Mouse (Mus musculus): ENCODE results near the gene Tbx10. TPM values are rescaled to one million over a fixed set of nuclear protein-coding genes. Genes with fewer than 3 reads are reported as not detected.

Tbx10 gene
- polyA plus RNA-seq, 1 experiment = 0.31 TPM

DNA sequence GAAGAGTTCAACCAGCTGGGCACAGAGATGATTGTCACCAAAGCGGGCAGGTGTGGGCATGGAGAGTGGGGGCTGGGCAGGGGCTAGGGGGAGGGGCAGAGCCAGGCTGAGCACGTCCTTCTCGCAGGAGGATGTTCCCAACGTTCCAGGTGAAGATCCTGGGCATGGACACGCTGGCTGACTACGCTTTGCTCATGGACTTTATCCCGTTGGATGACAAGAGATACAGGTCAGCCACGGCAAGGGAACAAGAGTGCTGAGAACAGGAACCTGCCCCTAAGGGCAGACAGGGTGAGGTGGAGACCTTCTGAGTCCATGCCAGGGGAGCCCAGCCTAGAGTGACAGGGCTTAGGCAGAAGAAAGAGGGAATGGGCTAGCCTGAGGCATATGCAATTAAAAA is 4.2 kb downstream of the Tbx10 start:
- no peaks in the 10 kb centered on the region for H3K36me3 ChIP-seq (ENCODE audit: control insufficient read depth, insufficient read depth, low read length)
- no peak for TF ChIP-seq CTCF (conservative IDR thresholded peaks at IDR 0.05; ENCODE audit: insufficient read depth, insufficient read length, low read depth, low read length)
- no peak for TF ChIP-seq POLR2A (IDR thresholded peaks at IDR 0.05; ENCODE audit: low read depth, low read length)
- no peaks in the 10 kb centered on the region for H3K27me3 ChIP-seq (replicated peaks; ENCODE audit: control insufficient read depth, insufficient read depth, low read length)
- H3K4me3 ChIP-seq (ENCODE audit: insufficient read depth, low read depth, low read length) = no peak overlapping the region
- WGBS = 51% methylated on average over 8 of the region's 8 CpGs
- peaks cover 26% of the 10 kb centered on the region for H3K4me1 ChIP-seq (ENCODE audit: control insufficient read depth, insufficient read depth, low read length)
- H3K27ac ChIP-seq (ENCODE audit: insufficient read depth, low read depth, low read length) = peak overlapping the region; percentile 29; the same call in 1 of the 2 replicates
- DNase-seq = peak; percentile 84

DNA sequence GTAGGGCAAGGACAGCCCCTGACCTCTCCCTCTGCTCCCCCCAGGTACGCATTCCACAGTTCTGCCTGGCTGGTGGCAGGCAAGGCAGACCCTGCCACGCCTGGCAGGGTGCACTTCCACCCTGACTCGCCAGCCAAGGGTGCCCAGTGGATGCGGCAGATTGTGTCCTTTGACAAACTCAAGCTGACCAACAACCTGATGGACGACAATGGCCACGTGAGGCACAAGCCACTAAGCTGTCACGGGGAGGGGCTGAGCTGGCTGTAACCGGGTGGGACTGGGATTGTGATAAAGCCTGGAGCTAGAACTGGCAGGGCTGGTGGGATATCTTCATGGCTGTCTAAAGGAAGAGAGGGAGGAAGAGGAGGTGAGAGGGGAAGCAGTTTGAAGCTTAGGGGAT is 4.7 kb downstream of the Tbx10 start:
- H3K27ac ChIP-seq (ENCODE audit: insufficient read depth, low read depth, low read length) = peak overlapping the region; percentile 29; the same call in 1 of the 2 replicates

GRCm38 (mm10) chr19:3998335-3998734 is 5.8 kb downstream of the Tbx10 start:
- H3K27ac ChIP-seq (ENCODE audit: insufficient read depth, low read depth, low read length) = no peak overlapping the region
- DNase-seq = no peak
- no peaks in the 10 kb centered on the region for H3K27me3 ChIP-seq (replicated peaks; ENCODE audit: control insufficient read depth, insufficient read depth, low read length)
- TF ChIP-seq POLR2A (IDR thresholded peaks at IDR 0.05; ENCODE audit: low read depth, low read length) = no peak
- 75% methylated on average over 8 of the region's 8 CpGs for WGBS
- H3K4me1 ChIP-seq (ENCODE audit: control insufficient read depth, insufficient read depth, low read length) = peaks cover 31% of the 10 kb centered on the region
- no peaks in the 10 kb centered on the region for H3K36me3 ChIP-seq (ENCODE audit: control insufficient read depth, insufficient read depth, low read length)
- H3K4me3 ChIP-seq (ENCODE audit: insufficient read depth, low read depth, low read length) = no peak overlapping the region

More for the DNA sequence above, 4.7 kb downstream of the Tbx10 start:
- WGBS = 35% methylated on average over 8 of the region's 8 CpGs
- peak; percentile 31 for DNase-seq
- peaks cover 26% of the 10 kb centered on the region for H3K4me1 ChIP-seq (ENCODE audit: control insufficient read depth, insufficient read depth, low read length)
- no peaks in the 10 kb centered on the region for H3K36me3 ChIP-seq (ENCODE audit: control insufficient read depth, insufficient read depth, low read length)
- H3K4me3 ChIP-seq (ENCODE audit: insufficient read depth, low read depth, low read length) = no peak overlapping the region
- no peak for TF ChIP-seq CTCF (conservative IDR thresholded peaks at IDR 0.05; ENCODE audit: insufficient read depth, insufficient read length, low read depth, low read length)
- H3K27me3 ChIP-seq (replicated peaks; ENCODE audit: control insufficient read depth, insufficient read depth, low read length) = no peaks in the 10 kb centered on the region

DNA sequence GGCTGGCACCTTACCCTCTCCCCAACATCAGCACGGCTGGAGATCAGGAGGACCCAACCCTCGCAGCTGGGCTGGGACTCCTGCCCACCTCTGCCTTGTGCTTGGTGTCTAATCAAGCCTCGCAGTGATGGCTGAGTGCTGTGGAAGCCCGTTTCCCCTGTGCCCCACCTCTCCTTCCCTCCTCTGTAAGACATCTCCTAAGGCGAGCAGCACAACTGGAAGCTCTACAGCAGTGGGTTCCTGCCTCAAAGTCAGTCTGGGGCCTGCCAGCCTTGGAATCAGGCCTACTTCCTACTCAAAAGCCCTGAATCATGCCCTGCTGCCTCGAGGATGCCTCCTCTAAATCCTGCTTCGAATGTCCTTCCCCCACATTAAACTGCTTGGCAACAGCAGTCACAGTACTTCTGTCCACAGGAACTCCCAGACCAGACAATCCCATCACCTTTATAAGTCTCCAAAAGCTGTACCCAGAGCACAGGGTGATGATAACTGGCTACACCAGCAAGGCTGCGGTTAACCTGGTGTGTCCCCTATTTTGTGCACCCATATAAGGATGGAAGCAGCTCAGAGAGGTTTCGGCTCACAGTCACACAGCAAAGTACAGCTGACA is 6.7 kb downstream of the Tbx10 start:
- no peak for DNase-seq
- 0 out of 2 replicates have a peak overlapping the region, but pooled peaks have one; percentile 33 for H3K4me3 ChIP-seq (ENCODE audit: insufficient read depth, low read depth, low read length)
- peaks cover 31% of the 10 kb centered on the region for H3K4me1 ChIP-seq (ENCODE audit: control insufficient read depth, insufficient read depth, low read length)
- TF ChIP-seq POLR2A (IDR thresholded peaks at IDR 0.05; ENCODE audit: low read depth, low read length) (no peak), CTCF (conservative IDR thresholded peaks at IDR 0.05; ENCODE audit: insufficient read depth, insufficient read length, low read depth, low read length) (no peak)
- H3K27ac ChIP-seq (ENCODE audit: insufficient read depth, low read depth, low read length) = no peak overlapping the region; the same call in 1 of the 2 replicates
- H3K27me3 ChIP-seq (replicated peaks; ENCODE audit: control insufficient read depth, insufficient read depth, low read length) = no peaks in the 10 kb centered on the region
- no peaks in the 10 kb centered on the region for H3K36me3 ChIP-seq (ENCODE audit: control insufficient read depth, insufficient read depth, low read length)
- 71% methylated on average over 9 of the region's 9 CpGs for WGBS

DNA sequence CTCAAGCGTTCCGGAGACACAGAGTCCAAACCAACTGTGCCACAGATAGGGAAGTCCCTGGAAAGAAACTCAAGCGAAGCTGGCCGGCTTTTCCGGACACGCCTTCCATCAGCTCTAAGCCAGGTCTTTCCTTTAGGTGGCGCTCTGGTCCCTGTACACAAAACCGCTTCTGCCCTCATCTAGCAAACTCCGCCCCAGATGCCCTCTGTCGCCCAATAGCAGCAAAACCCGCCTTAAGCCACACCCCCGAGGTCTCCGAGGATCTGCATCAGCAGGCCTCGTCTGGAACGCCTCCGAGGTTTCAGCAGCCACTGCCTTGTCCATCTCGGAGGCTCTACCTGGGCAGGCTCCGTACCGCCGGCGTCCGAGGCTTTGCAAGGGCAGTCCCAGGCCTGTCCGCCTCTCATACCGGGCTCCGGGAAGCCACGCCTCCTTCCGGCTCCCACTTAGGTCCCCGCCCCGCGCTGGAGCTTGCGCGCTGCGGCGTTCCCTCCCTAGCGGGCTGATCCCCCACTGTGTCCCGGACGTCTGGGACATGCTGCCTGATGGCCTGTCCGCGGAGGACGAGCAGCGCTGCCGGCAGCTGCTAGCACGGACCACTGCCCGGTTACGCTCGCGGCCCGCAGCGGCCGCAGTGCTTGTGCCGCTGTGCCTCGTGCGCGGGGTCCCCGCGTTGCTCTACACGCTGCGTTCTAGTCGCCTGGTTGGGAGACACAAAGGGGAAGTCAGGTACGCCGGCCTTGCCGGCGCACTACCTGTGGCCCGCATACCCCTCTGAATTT is 7.8 kb downstream of the Tbx10 start, which contains the start of the genes Nudt8 and Gm49405:
TSS of gene Nudt8 (plus strand) at position 462 of the 782 bp plus-strand sequence.
TSS of gene Gm49405 (plus strand) at position 508 of the 782 bp plus-strand sequence.
- H3K4me1 ChIP-seq (ENCODE audit: control insufficient read depth, insufficient read depth, low read length) = peaks cover 31% of the 10 kb centered on the region
- H3K27ac ChIP-seq (ENCODE audit: insufficient read depth, low read depth, low read length) = peak within 1 kb of the TSS; percentile 90
- WGBS = under 1% methylated on average over 64 of the region's 64 CpGs
- TF ChIP-seq CTCF (conservative IDR thresholded peaks at IDR 0.05; ENCODE audit: insufficient read depth, insufficient read length, low read depth, low read length) (peak; percentile 82), POLR2A (IDR thresholded peaks at IDR 0.05; ENCODE audit: low read depth, low read length) (peak; percentile 84)
- no peaks in the 10 kb centered on the region for H3K27me3 ChIP-seq (replicated peaks; ENCODE audit: control insufficient read depth, insufficient read depth, low read length)
- H3K36me3 ChIP-seq (ENCODE audit: control insufficient read depth, insufficient read depth, low read length) = no peaks in the 10 kb centered on the region
- peak within 1 kb of the TSS; percentile 87 for H3K4me3 ChIP-seq (ENCODE audit: insufficient read depth, low read depth, low read length)
- DNase-seq = peak; percentile 99

DNA sequence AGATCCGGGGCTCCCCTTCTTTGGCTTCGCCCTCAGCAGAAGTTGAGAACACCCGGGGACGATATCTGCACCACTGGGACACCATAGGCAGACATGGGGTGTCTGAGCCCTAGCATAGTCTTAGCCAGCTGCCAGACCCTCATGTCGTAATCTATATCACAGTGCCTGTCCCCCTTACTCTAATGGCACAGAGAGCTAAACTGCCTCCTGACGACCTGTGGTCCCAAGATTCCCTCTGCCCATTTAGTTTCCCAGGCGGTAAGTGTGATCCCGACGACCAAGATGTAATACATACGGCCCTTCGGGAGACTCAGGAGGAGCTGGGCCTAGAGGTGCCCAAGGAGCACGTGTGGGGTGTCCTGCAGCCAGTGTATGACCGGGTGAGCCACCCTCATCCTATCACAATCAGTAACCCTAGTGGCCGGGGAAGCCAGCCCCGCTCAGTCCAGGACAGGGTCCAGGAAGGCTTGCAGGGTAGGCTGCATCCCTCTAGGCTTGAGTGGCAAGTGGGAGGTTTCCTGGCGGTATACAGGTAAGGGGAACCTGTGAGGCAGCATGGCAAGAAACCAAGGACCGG is 8.5 kb downstream of the Tbx10 start:
- no peak for TF ChIP-seq POLR2A (IDR thresholded peaks at IDR 0.05; ENCODE audit: low read depth, low read length)
- TF ChIP-seq CTCF (conservative IDR thresholded peaks at IDR 0.05; ENCODE audit: insufficient read depth, insufficient read length, low read depth, low read length) = no peak
- DNase-seq = peak; percentile 15
- Histone ChIP-seq H3K27me3 (replicated peaks; ENCODE audit: control insufficient read depth, insufficient read depth, low read length) (no peaks in the 10 kb centered on the region), H3K27ac (ENCODE audit: insufficient read depth, low read depth, low read length) (peak overlapping the region; percentile 90), H3K36me3 (ENCODE audit: control insufficient read depth, insufficient read depth, low read length) (no peaks in the 10 kb centered on the region), H3K4me3 (ENCODE audit: insufficient read depth, low read depth, low read length) (peak overlapping the region; percentile 87), H3K4me1 (ENCODE audit: control insufficient read depth, insufficient read depth, low read length) (peaks cover 31% of the 10 kb centered on the region)
- WGBS = 21% methylated on average over 17 of the region's 17 CpGs

GRCm38 (mm10) chr19:4001752-4002151 is 9.2 kb downstream of the Tbx10 start:
- Histone ChIP-seq H3K4me3 (ENCODE audit: insufficient read depth, low read depth, low read length) (no peak overlapping the region), H3K27ac (ENCODE audit: insufficient read depth, low read depth, low read length) (no peak overlapping the region), H3K27me3 (replicated peaks; ENCODE audit: control insufficient read depth, insufficient read depth, low read length) (no peaks in the 10 kb centered on the region), H3K36me3 (ENCODE audit: control insufficient read depth, insufficient read depth, low read length) (no peaks in the 10 kb centered on the region), H3K4me1 (ENCODE audit: control insufficient read depth, insufficient read depth, low read length) (peaks cover 25% of the 10 kb centered on the region)
- WGBS = 86% methylated on average over 5 of the region's 5 CpGs
- DNase-seq = no peak
- no peak for TF ChIP-seq POLR2A (IDR thresholded peaks at IDR 0.05; ENCODE audit: low read depth, low read length)
- no peak for TF ChIP-seq CTCF (conservative IDR thresholded peaks at IDR 0.05; ENCODE audit: insufficient read depth, insufficient read length, low read depth, low read length)

All from kidney, adult 2 months (tissue).